Mouse (Mus musculus) CH12.LX (cell line): ENCODE data around the gene Dennd5b.
A peak's percentile ranks its signal among the peaks of the same experiment; 100 is the strongest.

Experiments
- CTCF ChIP-seq, 2 experiments: IDR thresholded peaks in 1 of 2; conservative IDR thresholded peaks in 1 of 2; 2 replicates each; pipeline ENCODE4 v1.5.1; 2011 to 2012; ENCODE audit warnings: low read depth in 2 of 2, low read length in 2 of 2, improper control_type of control experiment in 1 of 2, inconsistent platforms in 1 of 2, mild to moderate bottlenecking in 1 of 2, moderate library complexity in 1 of 2
- MAZ ChIP-seq: IDR thresholded peaks from 2 replicates; pipeline ENCODE4 v1.6.1; 2012; ENCODE audit warnings: low read depth, mild to moderate bottlenecking, inconsistent platforms, low read length, improper control_type of control experiment, moderate library complexity
- USF2 ChIP-seq: conservative IDR thresholded peaks from 2 replicates; pipeline ENCODE4 v1.6.1; 2011; ENCODE audit warnings: low read depth, low read length, improper control_type of control experiment

DNA sequence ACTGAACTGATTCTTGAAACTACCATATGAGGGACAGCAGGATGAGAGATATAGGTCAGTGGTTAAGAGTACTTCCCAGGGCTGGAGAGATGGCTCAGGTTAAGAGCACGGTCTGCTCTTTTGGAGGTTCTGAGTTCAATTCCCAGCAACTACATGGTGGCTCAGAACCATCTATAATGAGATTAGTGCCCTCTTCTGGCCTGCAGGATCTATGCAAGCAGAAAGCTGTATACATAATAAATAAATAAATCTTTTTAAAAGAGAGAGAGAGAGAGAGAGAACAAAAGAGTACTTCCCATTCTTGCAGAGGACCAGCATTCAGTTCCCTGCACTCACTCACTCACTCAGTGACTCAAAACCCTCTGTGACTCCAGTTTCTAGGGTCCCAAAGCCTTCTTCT is 142.8 kb downstream of the Dennd5b start:
- no peak for TF ChIP-seq USF2
- TF ChIP-seq MAZ, result no peak
- peak in 1 of 2 experiments; percentile 53; a peak in 2 of 4 replicates for TF ChIP-seq CTCF (conservative IDR thresholded peaks at IDR 0.05 in 1 of 2, IDR thresholded peaks at IDR 0.05 in 1 of 2; ENCODE audit: low read depth in 2 of 2, low read length in 2 of 2)
